Mouse (Mus musculus): ENCODE data around the gene Kars.

GRCm38 (mm10) chr8:111947954-111948353 lies 63.2 kb downstream of the Kars start:
- TF ChIP-seq POLR2A (IDR thresholded peaks at IDR 0.05; ENCODE audit: low read depth, low read length): no peak
- no peak for TF ChIP-seq CTCF (conservative IDR thresholded peaks at IDR 0.05; ENCODE audit: insufficient read depth, insufficient read length, low read depth, low read length)

All from kidney, adult 2 months (tissue).